Mouse (Mus musculus) heart, adult 10 weeks (tissue): ENCODE measurements around the gene Teddm1a. TPM values are rescaled to one million over a fixed set of nuclear protein-coding genes. Genes with fewer than 3 reads are reported as not detected.

ENCODE experiments used
- polyA plus RNA-seq: library from polyadenylated mRNA; stranded (reverse); fragments of 350-450 nt; fragmentation: Illumina TruSeq; extraction: RNeasy Lipid Tissue Mini Kit (QIAGEN cat#74804); gene quantifications from one replicate; pipeline ENCODE4 v1.2.3, GENCODE M21; 2014; ENCODE audit warnings: low read depth, low replicate concordance

Gene Teddm1a
- not detected for polyA plus RNA-seq

GRCm38 (mm10) chr1:153891442-153891841, at the start of gene Teddm1a:
Teddm1a (plus strand) TSS chr1:153891742.

GRCm38 (mm10) chr1:153844042-153844441, 47.5 kb upstream of the Teddm1a start, which contains the start of gene Rgsl1:
Rgsl1 (minus strand) TSS chr1:153844142.

GRCm38 (mm10) chr1:153874045-153874444, 17.5 kb upstream of the Teddm1a start, which contains the start of gene Teddm1b:
Teddm1b (plus strand) TSS chr1:153874345.

GRCm38 (mm10) chr1:153899731-153900380, 8.3 kb downstream of the Teddm1a start, which contains the start of the genes Glul and Teddm2:
Glul (plus strand) TSS chr1:153899944.
Teddm2 (minus strand) TSS chr1:153900228.

Other genes with a start within 250 kb of the Teddm1a start
- gene Rgs8, start 238.7 kb upstream of the Teddm1a start, polyA plus RNA-seq: not detected
- gene Rgs16, start 151.4 kb upstream of the Teddm1a start, polyA plus RNA-seq: 1.1 TPM
- gene Rnasel, start 142.3 kb upstream of the Teddm1a start, polyA plus RNA-seq: 6.7 TPM
- not detected for gene Rgsl1, start 47.6 kb upstream of the Teddm1a start, polyA plus RNA-seq
- not detected for gene Teddm1b, start 17.4 kb upstream of the Teddm1a start, polyA plus RNA-seq
- 331 TPM for gene Glul, start 8.2 kb downstream of the Teddm1a start, polyA plus RNA-seq
- gene Teddm2, start 8.5 kb downstream of the Teddm1a start, polyA plus RNA-seq: 0.92 TPM